Mouse (Mus musculus) cerebellum, postnatal 4 days (tissue): ENCODE measurements at regions not wholly inside any gene's neighbourhood (a gene's known extent, or its start where the extent isn't known, plus 50 kb on each side); places are given as distances from the start of the nearest gene placed in this dataset.

Source experiments
- DNase-seq, 2 experiments: peaks; one replicate each; pipeline ENCODE4 v3.0.0; 2022; ENCODE audit warnings: low spot score in 2 of 2, mixed read lengths in 1 of 2

DNA sequence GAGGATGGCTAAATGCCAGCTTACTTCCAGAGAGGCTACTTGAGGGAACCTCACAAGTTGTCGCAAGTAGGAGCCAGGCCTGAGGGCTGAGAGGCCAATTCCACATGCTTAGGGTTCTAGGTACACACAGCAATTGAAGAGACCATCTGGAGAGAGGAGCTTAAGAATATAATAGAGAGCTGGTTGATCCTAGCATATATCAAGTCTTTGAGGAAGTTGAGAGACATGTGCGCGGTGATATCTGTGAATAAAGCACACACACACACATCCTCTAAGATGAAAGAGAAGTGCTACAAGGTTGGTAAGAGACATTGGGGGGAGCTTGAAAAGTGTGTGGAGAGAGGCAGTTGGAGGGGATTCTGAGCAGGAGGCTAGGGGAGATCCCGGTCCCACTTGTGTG, 189.5 kb downstream of the Zfp462 start:
- no peak for DNase-seq

DNA sequence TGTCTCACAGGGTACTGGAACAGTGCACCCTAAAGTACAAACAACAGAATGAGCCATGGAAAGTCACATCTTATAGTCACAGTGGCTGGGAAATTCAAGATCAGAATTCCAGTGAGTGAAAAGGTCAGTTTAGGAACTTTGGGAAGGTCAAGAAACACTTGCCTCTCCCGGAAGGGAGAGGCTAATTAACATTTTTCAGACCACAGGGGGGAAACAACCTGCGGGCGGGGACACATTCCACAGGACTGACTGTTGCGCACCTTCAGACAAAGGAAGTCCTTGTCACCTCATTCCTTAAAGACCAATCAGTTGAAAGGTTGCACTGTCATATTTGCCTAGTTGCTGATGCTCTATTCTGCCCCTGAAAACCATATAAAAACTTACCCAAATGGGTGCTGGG, 189.9 kb downstream of the Zfp462 start:
- no peak for DNase-seq

DNA sequence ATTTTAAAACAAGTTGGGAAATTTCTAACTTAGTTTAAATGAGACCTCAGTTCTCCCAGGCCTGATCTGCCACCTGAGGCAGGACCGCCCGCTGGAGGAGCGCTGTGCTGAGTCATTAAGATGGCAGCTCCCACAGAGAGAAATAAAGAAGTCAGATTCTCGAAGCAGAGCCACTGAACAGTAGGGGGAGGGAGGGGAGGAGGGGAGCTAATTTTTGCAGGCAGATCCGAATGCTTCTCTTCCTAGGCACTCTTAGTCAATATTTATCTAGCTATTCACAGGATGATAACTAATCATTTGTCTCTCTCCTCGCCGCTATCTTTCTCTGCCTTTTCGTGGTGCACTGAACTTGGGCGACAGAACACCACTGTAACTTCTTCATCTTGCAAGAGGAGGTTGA, 191.4 kb downstream of the Zfp462 start:
- no peak for DNase-seq

DNA sequence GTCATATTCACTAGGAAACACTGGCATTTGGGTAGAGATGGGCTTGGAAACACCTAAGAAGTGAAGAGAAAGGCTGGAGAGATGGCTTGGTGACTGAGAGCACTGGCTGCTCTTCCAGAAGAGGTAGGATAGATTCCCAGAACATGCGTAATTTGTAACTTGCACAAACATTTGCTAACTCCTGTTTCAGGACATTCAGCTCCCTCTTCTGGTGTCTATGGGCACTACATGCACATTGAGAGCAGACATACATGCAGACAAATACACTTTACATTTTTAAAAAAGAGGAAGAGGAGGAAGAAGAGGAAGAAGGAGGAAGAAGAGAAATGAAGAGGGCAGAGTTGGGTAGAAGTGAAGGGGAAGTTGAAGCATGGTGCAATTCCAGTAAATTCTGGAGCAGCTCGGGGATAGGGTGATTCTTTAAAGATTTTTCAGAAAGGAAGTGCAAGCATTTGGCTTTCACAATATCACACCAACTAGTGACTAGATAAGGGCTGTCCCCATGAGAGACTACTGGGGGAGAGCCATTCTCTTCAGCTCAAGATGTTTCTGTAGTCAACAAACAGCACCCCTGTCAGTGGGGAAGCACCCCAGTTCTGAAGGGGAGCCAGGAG, 193.0 kb downstream of the Zfp462 start:
- DNase-seq, result no peak

DNA sequence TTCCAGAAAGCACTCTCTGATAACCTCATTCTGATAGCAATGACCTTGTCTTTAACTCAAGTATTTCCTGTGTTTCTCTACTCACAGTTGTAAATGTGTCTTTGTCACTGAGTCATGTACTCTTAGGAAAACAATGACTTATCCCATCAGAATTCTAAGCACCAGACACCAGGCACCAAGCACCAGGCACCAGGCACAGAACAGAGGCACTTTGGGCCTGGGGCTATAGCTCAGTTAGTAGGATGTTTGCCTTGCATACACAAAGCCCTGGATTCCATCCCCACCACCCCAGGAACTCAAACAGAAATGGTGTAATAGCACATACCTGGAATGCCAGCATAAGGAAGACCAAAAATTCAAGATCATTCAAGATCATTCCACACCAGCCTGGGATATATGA, 196.5 kb downstream of the Zfp462 start:
- no peak for DNase-seq

DNA sequence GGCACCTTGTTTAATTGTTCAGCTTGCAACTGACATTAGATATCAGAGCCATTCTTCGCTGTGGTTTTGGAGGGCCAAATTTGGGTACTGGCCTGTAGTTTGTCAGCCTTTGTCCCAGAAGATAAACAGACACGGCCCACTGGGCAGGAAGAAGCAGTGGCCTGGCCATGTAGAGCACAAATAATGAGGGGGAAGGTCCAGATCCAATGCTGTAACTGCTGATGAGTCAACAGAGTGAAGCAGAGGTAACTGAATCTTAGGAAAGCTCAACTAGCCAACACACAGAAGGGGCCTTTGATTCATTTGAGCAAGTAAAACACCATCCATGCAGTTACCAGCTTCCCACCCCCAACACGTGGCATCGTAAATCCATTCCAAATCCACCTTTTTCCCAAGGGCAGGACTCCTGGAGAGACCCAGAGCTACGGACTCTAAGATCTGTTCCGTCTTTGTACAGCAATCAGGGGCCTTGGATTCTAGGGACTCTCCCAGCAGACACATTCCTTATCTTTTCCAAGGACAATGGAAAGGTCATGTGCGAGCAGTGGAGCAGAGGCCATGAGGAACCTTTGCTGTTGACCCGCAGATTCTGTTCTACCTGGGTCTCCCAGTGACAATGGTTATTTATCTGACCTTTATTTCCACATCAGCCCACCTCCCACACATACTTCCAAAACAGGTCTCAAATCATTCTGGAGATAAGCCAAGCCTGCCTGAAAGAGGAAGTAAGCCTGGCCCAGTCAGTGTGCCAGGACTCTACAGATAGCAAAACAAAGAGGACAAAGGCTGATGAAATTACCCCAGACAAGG, 197.3 kb downstream of the Zfp462 start:
- no peak for DNase-seq

DNA sequence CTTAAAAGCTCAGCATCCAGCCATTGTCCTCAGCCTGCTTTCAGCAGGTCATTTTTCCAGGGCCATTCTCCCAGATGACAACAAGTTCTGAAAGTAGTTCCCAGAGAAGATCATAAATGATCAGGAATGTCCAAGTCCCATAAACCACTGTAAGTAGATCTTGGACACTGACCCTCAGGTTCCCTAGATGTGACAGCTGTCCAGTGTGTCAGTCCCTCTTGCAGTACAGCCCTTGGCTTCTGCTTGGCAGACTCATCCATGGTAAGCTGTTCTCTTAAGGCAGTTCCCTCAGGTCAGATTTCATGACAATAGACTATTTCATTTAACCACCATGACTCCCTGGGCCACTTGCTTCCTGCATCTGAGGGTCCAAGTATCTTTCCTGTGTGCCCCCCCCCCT, 198.6 kb downstream of the Zfp462 start:
- no peak for DNase-seq

DNA sequence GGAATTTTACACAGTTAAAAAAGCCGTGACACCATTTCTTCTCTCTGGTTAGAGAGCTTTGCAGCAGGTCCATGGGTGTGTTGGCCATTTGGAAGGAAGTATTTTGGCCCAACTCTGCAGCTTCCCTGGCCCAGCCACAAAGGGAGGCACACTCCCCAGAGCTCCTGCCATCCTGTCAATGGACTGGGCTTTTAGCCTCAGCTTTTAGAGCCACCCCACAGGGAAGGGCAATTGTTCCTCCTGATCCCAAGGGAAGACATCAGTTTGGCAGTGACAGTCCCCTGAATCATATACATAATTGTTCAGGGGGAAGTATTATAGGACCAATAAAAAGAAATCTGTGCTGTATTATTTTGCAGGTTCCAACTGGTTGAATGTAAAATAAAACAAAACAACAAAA, 200.1 kb downstream of the Zfp462 start:
- no peak for DNase-seq

DNA sequence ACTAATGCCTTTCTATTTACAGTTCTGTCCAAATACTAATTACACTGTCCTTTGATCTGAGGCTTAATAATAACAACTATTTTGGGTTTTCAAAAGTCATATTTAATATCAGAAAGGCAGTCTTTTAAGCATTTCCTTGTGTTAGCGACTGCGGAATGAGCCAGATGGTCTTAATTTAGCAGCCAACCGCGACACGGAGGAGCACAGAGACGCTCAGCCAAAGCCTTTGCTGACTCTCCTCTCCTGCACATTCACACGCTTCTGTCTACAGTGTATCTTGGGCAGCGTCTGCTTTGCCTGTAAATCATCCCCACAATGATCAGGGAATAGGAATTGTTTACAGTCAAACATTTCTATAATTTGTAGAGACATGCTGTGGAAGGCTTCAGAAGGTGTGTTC, 201.1 kb downstream of the Zfp462 start:
- no peak for DNase-seq

DNA sequence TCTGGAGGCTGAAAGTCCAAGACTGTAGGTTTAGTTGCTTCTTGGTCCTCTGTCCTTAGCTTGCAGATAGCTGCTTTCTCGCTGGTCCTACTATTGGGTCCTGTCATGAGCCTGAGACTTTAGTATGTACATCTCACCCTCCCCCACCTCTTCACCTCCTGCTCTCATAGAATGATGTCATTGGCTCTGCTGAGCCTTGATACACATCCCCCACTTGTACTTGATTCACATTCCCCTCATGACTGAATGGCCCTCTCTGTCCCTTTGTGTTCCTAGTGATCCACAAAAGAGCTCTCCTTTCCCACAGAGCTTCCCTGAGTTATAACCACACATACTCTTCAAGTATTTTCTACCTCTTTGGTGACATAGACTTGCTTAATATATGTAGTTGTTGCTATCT, 201.5 kb upstream of the Rad23b start:
- no peak for DNase-seq

DNA sequence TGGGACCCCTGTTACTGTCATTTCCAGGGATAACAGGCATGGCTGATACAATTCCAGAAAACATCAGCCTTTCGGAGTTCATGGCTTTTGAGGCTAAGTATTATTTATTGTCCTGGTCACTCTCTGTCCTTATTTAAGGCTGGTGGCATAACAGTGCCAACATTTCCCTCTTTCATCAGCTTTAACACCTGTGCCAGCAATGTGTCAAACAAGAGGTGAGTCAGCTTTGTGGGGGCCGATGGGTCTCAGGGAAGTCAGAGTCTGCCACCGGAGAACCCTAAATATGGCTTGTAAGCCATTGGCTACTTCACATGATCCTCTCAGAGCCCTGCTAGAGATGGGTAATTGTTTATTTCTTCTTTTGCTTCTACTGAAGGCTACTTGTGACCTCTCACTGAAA, 195.3 kb upstream of the Rad23b start:
- DNase-seq, result no peak

DNA sequence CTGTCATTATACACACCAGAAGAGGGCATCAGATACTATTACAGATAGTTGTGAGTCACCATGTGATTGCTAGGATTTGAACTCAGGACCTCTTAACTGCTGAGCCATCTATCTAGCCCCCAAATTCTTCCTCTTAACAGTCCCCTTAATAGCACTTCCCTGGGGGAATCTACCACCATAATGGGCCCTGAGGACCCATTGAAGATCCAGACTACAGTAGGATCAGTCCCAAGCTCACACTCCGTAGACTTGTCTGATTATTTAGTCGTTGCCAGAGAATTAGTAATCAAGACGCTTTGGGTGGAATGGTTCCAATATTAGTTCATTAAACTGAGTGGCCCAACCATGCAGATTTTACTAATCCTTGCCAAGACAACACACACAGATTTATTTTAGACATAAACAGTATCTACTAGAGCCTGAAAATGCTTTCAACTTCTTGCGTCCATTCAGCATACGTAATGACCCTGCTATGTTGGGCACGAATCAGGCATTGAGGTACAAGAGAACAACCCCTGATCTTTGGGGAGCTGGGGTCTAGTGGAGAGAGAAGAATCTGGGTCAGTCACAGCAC, 191.6 kb upstream of the Rad23b start:
- no peak for DNase-seq

DNA sequence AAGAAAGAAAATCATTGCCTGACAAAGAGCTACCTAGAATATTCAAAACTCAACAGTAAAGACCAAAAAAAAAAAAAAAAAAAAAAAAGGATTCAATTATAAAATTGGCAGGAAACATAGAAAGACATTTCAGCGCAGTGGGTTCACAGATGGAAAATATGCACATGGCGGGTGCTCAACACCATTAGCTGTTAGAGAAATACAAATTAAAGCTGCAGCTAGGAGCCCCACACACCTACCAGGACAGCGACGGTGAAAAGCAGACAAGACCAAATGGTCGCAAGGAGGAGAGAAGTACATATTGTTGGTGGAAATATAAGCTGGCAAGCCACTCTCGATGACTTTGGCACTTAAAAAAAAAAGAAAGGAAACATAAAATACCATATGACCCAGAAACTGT, 183.6 kb upstream of the Rad23b start:
- no peak for DNase-seq

DNA sequence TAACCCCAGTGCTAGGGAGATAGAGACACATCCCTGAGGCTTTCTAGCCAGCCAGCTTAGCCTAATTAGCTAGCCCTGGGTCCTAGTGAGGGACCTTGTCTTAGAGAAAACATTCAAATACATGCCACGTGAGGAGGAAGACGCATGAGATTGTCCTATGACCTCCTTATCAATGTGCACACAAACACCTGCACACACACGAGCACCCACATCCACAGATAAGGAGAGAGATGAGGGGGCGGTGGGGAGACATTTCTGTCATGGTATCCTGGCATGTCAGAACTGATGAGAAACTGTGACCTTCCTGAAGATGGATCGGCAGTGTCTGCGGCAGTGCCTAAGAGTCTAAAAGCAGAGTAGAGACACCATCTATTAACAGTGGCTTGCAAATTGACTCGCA, 180.8 kb upstream of the Rad23b start:
- no peak for DNase-seq

DNA sequence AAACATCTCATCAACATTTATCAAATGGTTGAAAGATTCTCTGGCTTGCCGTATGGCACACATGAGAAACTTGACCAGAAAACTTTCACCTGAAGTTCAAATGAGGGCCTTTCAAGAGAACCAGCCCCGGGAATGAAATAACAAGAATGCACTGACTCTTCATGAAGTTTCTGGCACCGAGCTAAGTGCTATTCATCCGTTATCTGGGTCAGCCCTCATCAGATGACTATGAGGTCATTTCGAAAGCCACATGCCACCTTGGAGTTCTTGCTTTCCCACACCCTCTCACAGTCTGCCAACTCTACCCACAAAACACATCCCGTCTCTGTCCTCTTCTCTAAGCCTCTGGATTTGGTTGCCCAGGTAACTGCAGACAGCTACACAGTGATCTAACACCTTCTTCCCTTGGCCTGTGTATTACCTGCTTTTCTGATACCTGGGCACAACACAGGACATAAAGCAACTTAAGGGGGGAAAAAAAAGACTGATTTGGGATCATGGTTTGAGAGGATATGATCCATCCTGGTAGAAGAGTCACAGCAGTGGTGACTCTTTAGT, 177.4 kb upstream of the Rad23b start:
- DNase-seq, result no peak

DNA sequence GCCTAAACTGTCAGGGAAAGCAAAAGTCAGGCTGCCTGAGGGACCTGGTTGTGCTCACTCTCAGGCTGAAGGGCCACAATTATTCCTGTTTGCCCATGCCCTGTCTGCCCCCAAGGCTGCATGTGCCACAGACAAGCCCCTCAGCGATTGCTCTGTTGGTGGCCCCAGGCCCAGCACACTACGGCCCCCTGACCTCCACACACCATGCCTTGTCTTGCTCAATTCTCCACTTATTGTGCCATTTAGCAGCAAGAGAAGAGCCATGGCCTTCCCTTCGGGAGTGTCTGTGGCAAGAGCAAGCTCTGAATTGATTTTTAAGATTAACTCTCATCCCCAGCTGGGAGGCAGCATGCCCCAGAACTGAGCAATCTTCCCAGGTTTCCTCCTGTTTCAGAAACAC, 173.8 kb upstream of the Rad23b start:
- DNase-seq, result no peak

DNA sequence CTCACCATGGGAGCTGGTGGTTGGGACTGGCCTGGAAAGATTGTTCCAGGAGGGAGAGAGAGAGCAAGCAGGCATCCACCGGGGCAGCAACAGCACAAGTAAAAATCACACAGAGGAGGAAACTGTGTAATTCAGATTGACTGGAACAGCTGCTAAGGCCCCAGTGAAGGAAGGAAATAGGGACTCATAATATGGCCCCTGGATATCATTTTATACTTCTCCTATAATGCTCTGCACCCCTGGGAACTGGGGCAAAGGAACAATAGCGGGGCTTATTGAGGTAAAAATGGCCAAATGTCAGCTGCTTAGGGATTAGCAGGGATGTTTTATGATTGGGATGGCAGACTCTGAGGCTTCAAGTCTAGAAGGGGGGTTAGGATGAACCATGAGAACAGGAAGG, 170.4 kb upstream of the Rad23b start:
- no peak for DNase-seq

DNA sequence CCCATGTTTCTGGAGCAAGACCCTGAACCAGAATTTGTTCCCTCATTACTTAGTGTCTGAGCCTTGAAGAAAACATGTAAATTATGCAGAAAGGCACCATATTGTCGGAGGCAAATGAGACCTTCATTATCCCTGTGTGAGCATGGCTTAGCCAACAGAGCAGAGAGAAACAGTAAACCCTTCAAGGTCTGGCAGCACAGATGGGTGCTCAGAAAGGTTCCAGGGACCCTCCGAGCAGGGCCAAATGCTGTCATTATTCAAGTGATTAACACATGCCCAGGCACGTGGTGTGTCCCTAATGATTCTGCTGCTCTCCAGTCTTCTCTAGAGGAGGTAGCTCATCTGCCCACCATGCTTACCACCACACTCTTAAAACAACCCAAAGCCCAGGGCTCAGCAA, 166.3 kb upstream of the Rad23b start:
- DNase-seq, result no peak

DNA sequence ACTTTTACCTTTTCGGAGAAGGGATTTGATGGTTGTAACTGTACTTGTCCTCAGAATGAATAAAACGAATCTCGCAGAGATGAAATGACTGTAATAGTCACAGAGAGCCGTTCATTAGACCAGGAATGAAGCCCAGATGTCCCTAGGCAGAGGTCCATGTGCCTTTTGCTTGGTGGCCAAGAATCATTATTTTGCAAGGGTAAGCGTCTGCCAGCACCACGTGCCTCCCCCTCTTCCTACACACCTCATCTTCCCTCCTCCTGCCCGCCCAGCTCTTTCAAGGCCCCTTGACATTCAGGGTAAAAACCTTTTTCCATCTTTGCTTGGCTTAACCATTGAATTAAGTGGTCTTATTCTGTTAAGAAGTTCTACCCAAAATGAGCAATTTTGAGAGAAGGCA, 161.1 kb upstream of the Rad23b start:
- DNase-seq, result no peak

DNA sequence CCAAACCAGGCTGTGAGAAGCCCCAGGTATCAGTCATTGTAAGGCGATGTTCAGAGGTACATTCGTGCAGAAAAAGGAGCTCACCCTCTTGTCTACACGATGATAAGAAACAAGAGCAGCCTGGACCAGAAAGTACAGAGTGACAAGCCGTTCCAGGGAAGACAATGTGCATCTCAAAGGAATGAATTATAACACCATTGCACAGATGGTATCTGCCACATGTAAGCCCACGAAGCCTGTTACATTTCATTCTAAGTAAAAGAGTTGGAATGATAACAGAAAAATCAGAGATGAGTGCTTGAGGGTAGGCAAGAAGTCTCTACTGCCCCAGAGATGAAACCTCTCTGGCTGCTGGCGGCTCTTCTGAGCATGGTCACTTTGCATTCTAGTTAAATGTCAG, 159.3 kb upstream of the Rad23b start:
- no peak for DNase-seq

DNA sequence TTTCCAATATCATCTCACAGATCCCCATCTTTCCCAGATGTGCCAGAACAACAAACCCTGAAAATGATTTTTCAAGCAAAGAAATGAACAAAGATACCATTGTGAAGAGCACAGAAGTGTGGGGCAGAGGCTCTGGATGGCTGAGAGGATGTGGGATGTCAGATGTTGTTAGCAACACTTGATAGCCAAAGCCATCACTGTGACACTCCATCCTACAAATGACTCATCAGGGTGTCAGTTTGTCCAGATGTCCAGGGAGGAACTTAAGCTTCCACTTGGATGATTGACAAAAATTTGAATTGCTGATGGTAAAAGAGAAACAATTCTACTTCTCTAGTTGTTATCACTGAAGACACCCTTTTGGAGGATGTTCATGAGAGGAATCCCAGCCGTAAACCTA, 155.8 kb upstream of the Rad23b start:
- no peak for DNase-seq

DNA sequence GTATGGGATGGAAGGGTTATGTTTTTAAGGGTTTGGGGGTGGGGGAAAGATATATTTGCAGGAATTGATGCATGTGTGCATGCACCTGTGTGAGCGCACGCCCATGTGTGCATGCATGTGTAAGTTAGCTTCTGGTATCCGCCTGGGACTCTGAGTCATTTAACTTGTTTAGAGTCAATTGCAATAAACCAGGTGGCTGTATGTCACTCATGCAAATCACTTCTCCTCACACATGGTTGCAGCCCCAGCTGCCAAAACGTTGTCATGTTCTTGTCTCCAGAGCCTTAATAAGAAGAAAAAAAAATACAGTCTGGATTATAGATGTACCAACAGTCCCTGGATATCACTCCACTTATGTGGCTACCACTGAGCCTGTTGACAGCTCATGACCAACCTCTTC, 155.3 kb upstream of the Rad23b start:
- DNase-seq, result no peak
